Mouse (Mus musculus) urinary bladder, postnatal 36 days (tissue): ENCODE results near the gene Arhgap35.

Experiments
- DNase-seq, 2 experiments: peaks; one replicate each; pipeline ENCODE4 v3.0.0; 2022; ENCODE audit warnings: low spot score in 2 of 2, mixed read lengths in 1 of 2

The Arhgap35 gene

GRCm38 (mm10) chr7:16524308-16524707 lies 90.5 kb downstream of the Arhgap35 start:
- DNase-seq, result peak in 1 of 2 experiments; percentile 19

- no peak for DNase-seq
Measured at GRCm38 (mm10) chr7:16519310-16519709, 95.5 kb downstream of the Arhgap35 start.

GRCm38 (mm10) chr7:16517198-16517597 lies 97.6 kb downstream of the Arhgap35 start:
- DNase-seq, result no peak

GRCm38 (mm10) chr7:16507284-16507683 lies 107.5 kb downstream of the Arhgap35 start:
- DNase-seq, result peak; percentile 25 to 54

GRCm38 (mm10) chr7:16505226-16505593 lies 109.6 kb downstream of the Arhgap35 start:
- DNase-seq, result no peak

- no peak for DNase-seq
Measured at GRCm38 (mm10) chr7:16504573-16505225, 110.1 kb downstream of the Arhgap35 start.

GRCm38 (mm10) chr7:16501571-16501970 lies 113.2 kb downstream of the Arhgap35 start:
- DNase-seq, result no peak

GRCm38 (mm10) chr7:16499671-16500104 lies 115.1 kb downstream of the Arhgap35 start:
- no peak for DNase-seq

GRCm38 (mm10) chr7:16496260-16496659 lies 118.5 kb downstream of the Arhgap35 start:
- DNase-seq, result no peak

- no peak for DNase-seq
Measured at GRCm38 (mm10) chr7:16493361-16493760, 121.4 kb downstream of the Arhgap35 start.

GRCm38 (mm10) chr7:16492211-16492610 lies 122.6 kb downstream of the Arhgap35 start:
- no peak for DNase-seq

- DNase-seq, result peak; percentile 55 to 56
Measured at GRCm38 (mm10) chr7:16491759-16492158, 123.0 kb downstream of the Arhgap35 start.

GRCm38 (mm10) chr7:16489948-16490347 lies 124.8 kb downstream of the Arhgap35 start:
- no peak for DNase-seq

- DNase-seq, result no peak
Measured at GRCm38 (mm10) chr7:16488816-16489215, 126.0 kb downstream of the Arhgap35 start.

- no peak for DNase-seq
Measured at GRCm38 (mm10) chr7:16477628-16478027, 137.2 kb downstream of the Arhgap35 start, which contains the start of gene Npas1. TSS of gene Npas1 (minus strand) at chr7:16477728.

GRCm38 (mm10) chr7:16476600-16476989 lies 138.2 kb downstream of the Arhgap35 start:
- DNase-seq, result no peak

GRCm38 (mm10) chr7:16475764-16476599 lies 138.8 kb downstream of the Arhgap35 start:
- no peak for DNase-seq

GRCm38 (mm10) chr7:16475321-16475720 lies 139.5 kb downstream of the Arhgap35 start:
- DNase-seq, result no peak

GRCm38 (mm10) chr7:16474445-16474844 lies 140.3 kb downstream of the Arhgap35 start:
- peak in 1 of 2 experiments; percentile 31 for DNase-seq

GRCm38 (mm10) chr7:16473847-16474246 lies 140.9 kb downstream of the Arhgap35 start:
- no peak for DNase-seq

GRCm38 (mm10) chr7:16472116-16472709 lies 142.6 kb downstream of the Arhgap35 start:
- no peak for DNase-seq

- DNase-seq, result no peak
Measured at GRCm38 (mm10) chr7:16471549-16471948, 143.2 kb downstream of the Arhgap35 start.
